Mouse (Mus musculus) erythroblast, embryonic 14.5 days (primary cell): ENCODE measurements at regions not wholly inside any gene's neighbourhood (a gene's known extent, or its start where the extent isn't known, plus 50 kb on each side); places are given as distances from the start of the nearest gene placed in this dataset.

ENCODE experiments used
- GATA1 ChIP-seq: IDR thresholded peaks from 2 replicates; pipeline ENCODE4 v1.6.1; 2012; ENCODE audit warnings: low read length, inconsistent platforms, mixed read lengths
- TAL1 ChIP-seq: IDR thresholded peaks from 3 replicates; pipeline ENCODE4 v1.6.1; 2012; ENCODE audit warnings: low read length, inconsistent platforms, mixed read lengths

DNA sequence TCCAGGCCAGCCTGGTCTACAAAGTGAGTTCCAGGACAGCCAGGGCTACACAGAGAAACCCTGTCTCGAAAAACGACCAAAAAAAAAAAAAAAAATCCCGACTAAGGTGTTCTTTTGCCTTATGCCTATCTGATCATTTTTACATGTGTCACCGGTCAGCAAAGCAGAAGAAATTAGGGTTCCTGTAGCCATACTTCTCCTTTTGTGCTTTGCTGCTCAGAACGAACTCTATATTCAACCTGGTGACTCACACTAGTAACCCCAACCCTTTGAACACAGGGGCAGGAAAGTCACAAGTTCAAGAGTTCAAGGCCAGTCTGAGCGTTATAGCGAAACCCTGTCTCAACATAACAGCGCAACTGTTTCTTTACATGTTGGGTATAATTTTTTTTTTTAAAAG lies 108.7 kb upstream of the Tbc1d5 start:
- TF ChIP-seq GATA1 = no peak
- TF ChIP-seq TAL1 = no peak
